Mouse (Mus musculus) bone marrow, adult 2 months (tissue): ENCODE measurements around the gene Arhgef40. TPM values are rescaled to one million over a fixed set of nuclear protein-coding genes. Genes with fewer than 3 reads are reported as not detected.
"Not testable (repeated sequence)": the region's sequence is repeated elsewhere in the genome, so short reads cannot be mapped to it uniquely, and the experiment has no call there.

Experiments
- H3K27ac ChIP-seq: fragments of 200-500 bp; 2 replicates; pipeline ENCODE4 v1.5.1; 2012; ENCODE audit warnings: low read depth, mild to moderate bottlenecking, control low read depth, inconsistent platforms, low read length; ENCODE audit not compliant: control insufficient read depth, poor library complexity, insufficient read depth
- H3K4me1 ChIP-seq: fragments of 200-500 bp; 2 replicates; pipeline ENCODE4 v1.6.1; 2011; ENCODE audit warnings: low read length; ENCODE audit not compliant: control insufficient read depth, insufficient read depth
- H3K4me3 ChIP-seq: fragments of 200-500 bp; replicated peaks from 2 replicates; pipeline ENCODE3; 2011; ENCODE audit warnings: mild to moderate bottlenecking, low read depth, low read length, control low read depth; ENCODE audit not compliant: control insufficient read depth
- CTCF ChIP-seq: fragments of 200-500 bp; IDR thresholded peaks from 2 replicates; pipeline ENCODE4 v1.5.1; 2011; ENCODE audit warnings: low read length, control low read depth; ENCODE audit not compliant: control insufficient read depth, insufficient read depth
- POLR2A ChIP-seq: fragments of 200-500 bp; IDR thresholded peaks from 2 replicates; pipeline ENCODE4 v1.6.1; 2011; ENCODE audit warnings: low read depth, mild to moderate bottlenecking, control low read depth, low read length, borderline replicate concordance; ENCODE audit not compliant: control insufficient read depth
- whole genome bisulfite sequencing: fragments of 180-500 bp; shearing (Covaris S2); methylation state at CpG from one replicate; pipeline ENCODE4 v1.1.7; 2018; 5-methylcytosine and 5-hydroxymethylcytosine counted together
- polyA plus RNA-seq: library from polyadenylated mRNA; stranded (reverse); fragments of >200 nt; gene quantifications from 2 replicates; pipeline ENCODE4 v1.2.4, GENCODE M21; 2011; ENCODE audit warnings: low replicate concordance; ENCODE audit not compliant: missing spikeins, insufficient read depth, insufficient read length

Gene Arhgef40
- polyA plus RNA-seq, 1 experiment = 21.3 TPM

- H3K4me3 ChIP-seq = peak overlapping the region; percentile 5
- peaks cover 1% of the 10 kb centered on the region; the same call in 1 of the 2 replicates for H3K4me1 ChIP-seq
- peak overlapping the region; percentile 59 for H3K27ac ChIP-seq
- 6% methylated on average over 23 of the region's 23 CpGs for WGBS
- TF ChIP-seq CTCF (peak; percentile 80), POLR2A (no peak)
Observed at GRCm38 (mm10) chr14:52022709-52023459, 38.4 kb downstream of the Arhgef40 start.

GRCm38 (mm10) chr14:52024133-52024532 lies 39.6 kb downstream of the Arhgef40 start:
- WGBS = 51% methylated on average over 2 of the region's 2 CpGs
- H3K27ac ChIP-seq = no peak overlapping the region
- no peak overlapping the region for H3K4me3 ChIP-seq
- TF ChIP-seq CTCF (no peak), POLR2A (no peak)
- peaks cover 1% of the 10 kb centered on the region; the same call in 1 of the 2 replicates for H3K4me1 ChIP-seq

GRCm38 (mm10) chr14:52026342-52026741 lies 41.8 kb downstream of the Arhgef40 start:
- Histone ChIP-seq H3K4me3 (no peak overlapping the region), H3K27ac (no peak overlapping the region), H3K4me1 (no peaks in the 10 kb centered on the region; the same call in 1 of the 2 replicates)
- WGBS = 82% methylated on average over 4 of the region's 4 CpGs
- TF ChIP-seq POLR2A = no peak
- no peak for TF ChIP-seq CTCF

GRCm38 (mm10) chr14:52035926-52036325 lies 51.4 kb downstream of the Arhgef40 start:
- Histone ChIP-seq H3K4me3 (no peak overlapping the region), H3K4me1 (no peaks in the 10 kb centered on the region), H3K27ac (no peak overlapping the region)
- 92% methylated on average over 6 of the region's 6 CpGs for WGBS
- TF ChIP-seq CTCF (no peak), POLR2A (no peak)

- TF ChIP-seq CTCF = no peak
- TF ChIP-seq POLR2A = no peak
- Histone ChIP-seq H3K4me1 (no peaks in the 10 kb centered on the region), H3K27ac (no peak overlapping the region), H3K4me3 (no peak overlapping the region)
- WGBS = 62% methylated on average over 5 of the region's 5 CpGs
Observed at GRCm38 (mm10) chr14:52039332-52039731, 54.8 kb downstream of the Arhgef40 start.

DNA sequence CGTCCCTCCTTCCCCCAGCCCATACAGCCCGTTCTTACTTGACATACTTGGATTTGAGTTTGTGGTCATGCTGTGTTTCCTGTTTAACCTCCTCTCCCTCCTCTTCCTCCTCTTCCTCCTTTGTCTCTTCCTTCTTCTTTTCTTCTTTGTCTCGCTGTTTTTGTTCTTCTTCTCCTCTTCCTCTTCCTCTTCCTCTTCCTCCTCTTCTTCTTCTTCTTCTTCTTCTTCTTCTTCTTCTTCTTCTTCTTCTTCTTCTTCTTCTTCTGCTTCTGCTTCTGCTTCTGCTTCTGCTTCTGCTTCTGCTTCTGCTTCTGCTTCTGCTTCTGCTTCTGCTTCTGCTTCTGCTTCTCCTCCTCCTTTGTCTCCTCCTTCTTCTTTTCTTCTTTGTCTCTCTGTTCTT lies 57.8 kb downstream of the Arhgef40 start, which contains the start of gene Olfr221:
Gene Olfr221 (minus strand): TSS at position 101 of the 400 bp plus-strand sequence.
- not testable (repeated sequence) for H3K4me3 ChIP-seq, H3K27ac ChIP-seq, H3K4me1 ChIP-seq
- WGBS = 5% methylated on average over 3 of the region's 3 CpGs

GRCm38 (mm10) chr14:52043446-52043845 lies 58.9 kb downstream of the Arhgef40 start:
- Histone ChIP-seq H3K27ac (no peak overlapping the region), H3K4me1 (no peaks in the 10 kb centered on the region), H3K4me3 (no peak overlapping the region)
- TF ChIP-seq CTCF (no peak), POLR2A (no peak)
- WGBS = 55% methylated on average over 6 of the region's 6 CpGs

- WGBS = 2% methylated on average over 8 of the region's 8 CpGs
Observed at GRCm38 (mm10) chr14:52044901-52045678, 60.6 kb downstream of the Arhgef40 start.

More at GRCm38 (mm10) chr14:52044901-52045678, 60.6 kb downstream of the Arhgef40 start:
- Histone ChIP-seq H3K4me1 (no peaks in the 10 kb centered on the region), H3K4me3 (no peak overlapping the region), H3K27ac (no peak overlapping the region)
- TF ChIP-seq POLR2A (no peak), CTCF (no peak)
